Mouse (Mus musculus) myocyte (in vitro differentiated cells): ENCODE measurements around the gene Mical1.

ENCODE experiments used
- CEBPB ChIP-seq: IDR thresholded peaks from 2 replicates; pipeline ENCODE4 v1.6.1; 2011; ENCODE audit warnings: mild to moderate bottlenecking, moderate library complexity; ENCODE audit not compliant: poor library complexity, insufficient read depth, severe bottlenecking
- E2F4 ChIP-seq: IDR thresholded peaks from one replicate; pipeline ENCODE4 v1.6.1; 2011; ENCODE audit warnings: mild to moderate bottlenecking, control low read depth, moderate library complexity; ENCODE audit not compliant: insufficient read depth
- MAX ChIP-seq: IDR thresholded peaks from one replicate; pipeline ENCODE4 v1.6.1; 2011; ENCODE audit warnings: low read depth, mild to moderate bottlenecking, control low read depth
- MYOD1 ChIP-seq, 3 experiments: IDR thresholded peaks; one replicate each; pipeline ENCODE4 v1.6.1; 2011; ENCODE audit warnings: control low read depth in 2 of 3, low read depth in 2 of 3, mild to moderate bottlenecking in 2 of 3, moderate library complexity in 1 of 3; ENCODE audit not compliant: insufficient read length in 2 of 3, control insufficient read depth in 1 of 3
- MYOG ChIP-seq, 3 experiments: IDR thresholded peaks; one replicate each; pipeline ENCODE4 v1.6.1; 2011; ENCODE audit warnings: control low read depth in 2 of 3, low read depth in 2 of 3, mild to moderate bottlenecking in 2 of 3; ENCODE audit not compliant: insufficient read length in 2 of 3, control insufficient read depth in 1 of 3, insufficient read depth in 1 of 3
- POLR2A ChIP-seq: IDR thresholded peaks from one replicate; pipeline ENCODE4 v1.6.1; 2011; ENCODE audit warnings: low read depth, mild to moderate bottlenecking, control low read depth, moderate library complexity; ENCODE audit not compliant: insufficient read length
- POLR2AphosphoS2 ChIP-seq: IDR thresholded peaks from one replicate; pipeline ENCODE4 v1.6.1; 2011; ENCODE audit warnings: low read depth, control low read depth; ENCODE audit not compliant: insufficient read length
- REST ChIP-seq: IDR thresholded peaks from one replicate; pipeline ENCODE4 v1.6.1; 2011; ENCODE audit warnings: mild to moderate bottlenecking, control low read depth, moderate library complexity; ENCODE audit not compliant: insufficient read depth, insufficient read length
- SRF ChIP-seq: IDR thresholded peaks from one replicate; pipeline ENCODE4 v1.6.1; 2011; ENCODE audit warnings: low read depth; ENCODE audit not compliant: control insufficient read depth, insufficient read length
- TCF12 ChIP-seq: IDR thresholded peaks from one replicate; pipeline ENCODE4 v1.6.1; 2011; ENCODE audit warnings: mild to moderate bottlenecking, control low read depth; ENCODE audit not compliant: poor library complexity, insufficient read depth, severe bottlenecking
- TCF3 ChIP-seq: IDR thresholded peaks from one replicate; pipeline ENCODE4 v1.6.1; 2011; ENCODE audit warnings: low read depth, control low read depth; ENCODE audit not compliant: insufficient read length
- USF1 ChIP-seq: IDR thresholded peaks from one replicate; pipeline ENCODE4 v1.6.1; 2011; ENCODE audit warnings: low read depth, mild to moderate bottlenecking, control low read depth, moderate library complexity

DNA sequence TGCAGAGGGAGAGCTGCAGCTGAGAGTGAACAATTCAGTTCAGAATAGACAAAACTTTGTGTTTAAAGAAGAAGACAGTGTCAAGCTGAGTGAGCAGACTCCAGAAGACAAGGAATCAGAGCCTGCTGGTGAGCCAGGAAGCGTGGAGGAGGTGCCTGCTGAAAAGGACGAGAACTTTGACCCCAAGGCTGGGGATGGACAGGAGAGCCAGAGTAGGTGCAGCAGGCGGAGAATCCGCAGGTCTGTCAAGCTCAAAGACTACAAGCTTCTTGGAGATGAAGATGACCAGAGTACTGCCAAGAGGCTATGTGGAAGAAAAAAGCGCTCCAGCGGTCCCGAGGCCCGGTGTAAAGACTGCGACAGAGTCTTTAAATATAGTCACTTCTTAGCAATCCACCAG lies 24.5 kb upstream of the Mical1 start:
- TF ChIP-seq POLR2A (no peak), TCF12 (no peak), POLR2AphosphoS2 (no peak), MYOD1 (IDR thresholded peaks at IDR 0.05; ENCODE audit: control insufficient read depth in 1 of 3, insufficient read length in 2 of 3, low read depth in 2 of 3) (no peak), USF1 (no peak), MAX (no peak), CEBPB (no peak), TCF3 (no peak), MYOG (IDR thresholded peaks at IDR 0.05; ENCODE audit: control insufficient read depth in 1 of 3, insufficient read depth in 1 of 3, insufficient read length in 2 of 3, low read depth in 2 of 3) (no peak), REST (no peak), E2F4 (no peak), SRF (no peak)
